Mouse (Mus musculus) embryo, embryonic 9.5 days (tissue): ENCODE measurements around the gene Prm1.
"Not testable (repeated sequence)": the region's sequence is repeated elsewhere in the genome, so short reads cannot be mapped to it uniquely, and the experiment has no call there.

Source experiments
- DNase-seq: peaks from one replicate; pipeline ENCODE4 v3.0.0-alpha.2; 2017; ENCODE audit errors: extremely low spot score

Prm1 gene

DNA sequence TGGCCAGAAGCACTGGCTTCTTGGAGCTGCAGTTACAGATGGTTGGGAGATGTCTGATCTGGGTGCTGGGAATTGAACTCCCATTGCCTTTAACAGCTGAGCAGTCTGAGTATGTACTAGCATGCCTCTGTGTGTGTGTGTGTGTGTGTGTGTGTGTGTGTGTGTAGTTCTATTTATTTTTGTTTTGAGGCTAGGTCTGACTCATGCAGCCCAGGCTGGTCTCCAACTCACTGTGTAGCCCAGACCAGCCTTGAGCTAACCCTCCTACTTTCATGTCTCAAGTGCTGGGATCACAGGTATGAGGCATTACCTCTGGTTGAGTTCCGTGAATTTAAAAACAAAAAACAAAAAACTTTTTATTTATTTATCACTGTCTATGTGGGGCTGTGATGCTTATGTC, 18.9 kb upstream of the Prm1 start:
- DNase-seq = no peak

DNA sequence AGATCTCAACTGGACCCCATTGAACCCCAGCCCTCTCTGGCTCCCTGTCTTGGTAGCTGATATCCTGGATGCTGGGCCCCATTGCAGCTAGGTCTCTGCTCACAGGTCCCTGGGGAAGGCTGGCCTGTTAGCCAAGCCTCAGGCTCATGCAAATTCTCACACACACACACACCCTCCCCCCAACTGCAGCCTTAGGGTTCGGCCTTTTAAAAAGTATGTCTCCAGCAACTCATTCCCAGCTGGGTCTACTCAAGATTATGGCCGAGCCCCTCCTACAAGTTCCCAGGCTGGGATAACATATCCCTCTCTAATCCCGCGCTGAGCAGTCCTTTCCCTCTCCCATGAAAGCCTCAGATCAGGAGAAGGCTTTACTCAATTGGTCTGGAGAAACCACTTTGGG, 15.7 kb upstream of the Prm1 start:
- DNase-seq = no peak

DNA sequence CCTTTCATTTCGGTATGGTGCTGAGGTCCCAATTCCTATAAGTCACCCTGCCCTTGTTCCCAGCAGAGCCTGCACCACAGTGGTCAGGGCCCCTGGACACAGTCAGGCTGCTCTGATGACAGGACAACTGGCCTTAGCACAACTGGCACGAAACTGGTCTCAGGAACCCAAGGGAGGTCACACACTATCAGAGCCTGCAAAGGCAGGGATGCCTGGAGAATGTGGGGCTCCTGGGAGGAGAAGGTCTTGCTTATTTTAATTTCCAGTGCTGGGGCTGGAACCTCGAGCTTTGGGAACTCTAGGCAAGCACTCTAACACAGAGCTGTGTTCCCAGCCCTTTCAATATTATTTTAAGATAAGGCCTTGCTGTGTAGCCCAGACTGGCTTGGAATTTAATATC, 14.3 kb upstream of the Prm1 start:
- no peak for DNase-seq

DNA sequence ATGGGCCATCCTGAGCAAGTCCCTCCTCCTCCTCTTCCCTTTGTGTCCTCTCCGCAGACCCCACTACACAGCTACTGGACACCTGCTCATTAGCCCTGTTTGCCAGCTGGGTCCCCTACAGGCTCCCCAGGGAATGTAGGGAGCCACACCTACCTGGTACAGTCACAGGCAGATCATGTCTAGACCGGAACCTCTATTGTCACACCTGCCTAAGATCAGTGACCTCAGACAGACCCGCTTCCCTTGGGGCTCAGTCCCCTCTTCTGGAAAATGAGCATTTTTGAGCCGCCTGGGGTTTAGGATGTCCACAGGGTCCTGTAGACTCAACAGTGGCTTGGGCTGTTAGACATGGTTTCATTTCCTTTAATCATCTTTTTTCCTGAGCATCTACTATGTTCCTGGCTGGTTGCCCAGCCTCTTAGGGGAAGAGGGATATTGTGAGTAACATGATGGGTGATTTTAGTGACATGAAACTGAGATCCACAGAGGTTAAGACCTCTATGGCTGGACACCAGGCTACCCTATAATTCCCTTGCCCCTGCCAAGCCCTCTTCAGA, 13.0 kb upstream of the Prm1 start:
- no peak for DNase-seq

DNA sequence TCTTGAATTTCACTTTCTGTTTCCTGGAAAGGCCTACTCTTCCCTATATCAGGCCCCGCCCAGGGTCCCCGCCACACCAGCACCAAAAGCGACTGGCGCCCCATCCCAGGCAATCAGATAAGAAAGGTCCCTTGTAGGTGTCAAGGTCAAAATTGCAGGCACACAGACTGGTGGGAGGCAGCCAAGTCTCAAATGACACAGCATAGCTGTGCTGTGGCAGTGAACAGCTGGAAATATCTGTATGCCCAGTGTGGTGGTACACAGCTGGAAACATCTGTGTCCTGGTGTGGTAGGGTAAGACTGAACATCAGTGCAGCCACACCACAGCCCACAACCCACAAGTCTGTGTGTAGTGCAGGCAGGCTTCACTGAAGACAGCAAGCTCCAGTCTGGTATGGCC, 9.2 kb upstream of the Prm1 start:
- DNase-seq = no peak

DNA sequence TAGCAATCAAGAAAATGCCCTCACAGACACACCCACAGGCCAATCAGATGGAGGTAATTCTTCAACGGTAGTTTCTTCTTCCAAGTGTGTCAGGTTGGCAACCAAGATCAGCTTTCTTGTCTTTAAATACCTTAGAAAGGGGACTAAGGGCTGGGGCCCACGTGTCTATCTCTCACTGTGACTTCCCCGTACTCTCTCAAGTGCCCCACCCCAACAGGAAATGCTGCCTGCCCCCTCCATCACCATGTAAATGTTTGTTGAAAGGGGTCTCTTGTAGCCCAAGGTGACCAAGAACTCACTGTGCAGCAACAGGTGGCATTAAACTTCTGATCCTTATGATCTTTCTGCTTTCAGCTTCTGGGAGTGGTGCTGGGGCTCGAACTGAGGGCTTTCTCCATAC, 8.1 kb upstream of the Prm1 start:
- no peak for DNase-seq

DNA sequence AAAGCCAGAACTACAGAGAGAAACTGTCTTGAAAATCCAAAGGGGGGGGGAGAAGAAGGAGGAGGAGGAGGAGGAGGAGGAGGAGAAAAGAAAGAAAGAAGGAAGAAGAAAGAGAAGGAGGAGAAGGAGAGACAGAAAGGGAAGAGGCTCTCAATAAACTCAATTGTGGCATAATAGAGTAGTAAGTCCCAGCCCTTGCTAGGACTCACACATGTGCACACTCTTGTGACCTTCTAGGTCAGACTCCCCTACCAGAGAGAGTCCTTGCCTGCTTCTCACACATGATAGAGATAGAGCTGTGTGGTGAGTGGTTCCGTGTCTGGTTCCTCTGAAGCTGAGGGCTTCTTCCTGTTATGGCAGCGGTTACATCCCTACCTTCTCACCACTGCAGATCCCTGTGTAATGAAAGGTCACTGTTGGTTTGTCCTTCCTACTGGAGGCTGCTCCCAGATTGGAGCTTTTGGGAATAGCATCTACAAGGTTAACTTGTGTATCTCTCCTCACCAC, 7.3 kb upstream of the Prm1 start, which contains the start of gene Gm11172:
Gene Gm11172 (plus strand): TSS at position 51 of the 507 bp plus-strand sequence.
- no peak for DNase-seq

DNA sequence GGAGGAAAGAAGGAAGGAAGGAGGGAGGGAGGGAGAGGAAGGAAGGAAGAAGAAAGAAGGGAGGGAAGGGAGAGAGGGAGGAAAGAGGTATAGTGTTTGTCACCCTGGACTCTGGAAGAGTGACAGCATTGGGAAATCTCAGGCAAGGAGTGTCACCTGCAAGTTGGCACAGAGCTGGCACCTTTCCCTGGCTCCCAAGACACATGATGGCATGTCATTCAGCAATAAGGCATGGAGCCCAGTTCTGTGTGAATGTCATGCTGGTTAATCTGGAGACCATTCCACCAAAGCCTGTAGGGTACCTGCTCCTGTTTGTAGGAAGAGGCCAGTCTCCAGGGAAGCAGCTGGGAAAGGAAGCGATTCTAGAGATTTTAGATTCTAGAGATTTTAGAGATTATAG, 4.7 kb upstream of the Prm1 start:
- no peak for DNase-seq

DNA sequence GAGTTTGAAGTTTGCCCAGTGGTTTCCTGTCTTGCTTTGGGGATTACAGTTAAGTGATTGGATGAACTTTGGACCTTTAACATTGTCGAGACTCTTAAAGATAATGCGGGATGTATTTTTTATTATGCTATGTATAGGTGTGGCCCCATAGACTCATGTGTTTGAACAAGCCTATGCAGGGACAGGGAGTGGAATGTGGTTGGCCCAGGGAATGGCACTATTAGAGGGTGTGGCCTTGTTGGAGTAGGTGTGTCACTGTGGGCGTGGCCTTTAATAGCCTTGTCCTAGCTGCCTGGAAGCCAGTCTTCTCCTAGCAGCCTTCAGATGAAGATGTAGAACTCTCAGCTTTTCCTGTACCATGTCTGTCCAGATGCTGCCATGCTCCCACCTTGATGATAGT, 3.2 kb downstream of the Prm1 start:
- DNase-seq = not testable (repeated sequence)

DNA sequence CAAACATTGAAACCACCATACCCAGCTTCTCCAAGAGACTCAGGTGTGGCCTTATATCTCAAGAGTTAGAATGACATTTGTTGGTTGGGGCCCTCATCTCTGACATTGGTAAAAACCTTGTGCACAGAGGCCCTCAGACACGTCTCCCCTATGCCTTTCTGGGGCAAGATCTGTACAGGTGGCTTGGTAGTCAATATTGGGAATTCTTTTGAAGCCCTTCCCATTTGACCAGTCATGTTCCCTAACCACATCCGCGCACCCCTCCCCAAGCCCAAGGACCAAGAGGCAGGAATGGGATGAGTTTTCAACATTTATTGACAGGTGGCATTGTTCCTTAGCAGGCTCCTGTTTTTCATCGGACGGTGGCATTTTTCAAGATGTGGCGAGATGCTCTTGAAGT, 9.6 kb downstream of the Prm1 start, which contains the start of gene Prm2:
Gene Prm2 (minus strand): TSS at position 101 of the 400 bp plus-strand sequence.
- DNase-seq = no peak

DNA sequence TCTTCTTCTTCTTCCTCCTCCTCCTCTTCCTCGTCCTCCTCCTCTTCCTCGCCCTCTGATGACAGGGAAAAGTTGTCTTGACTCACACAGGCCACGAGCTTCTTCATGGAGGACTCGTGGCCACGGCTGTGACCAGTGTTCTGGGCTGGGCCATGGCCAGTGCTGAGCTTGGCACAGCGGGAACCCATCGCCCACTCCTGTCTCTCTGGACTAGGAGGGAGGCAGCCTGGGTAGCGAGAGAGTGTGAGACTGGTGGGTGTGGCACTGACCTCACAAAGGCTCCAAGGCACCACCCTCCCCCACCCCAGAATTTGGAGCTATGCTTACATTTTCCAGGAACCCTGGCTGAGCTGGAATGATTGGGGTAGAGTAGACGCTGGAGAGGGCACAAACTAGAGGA, 14.9 kb downstream of the Prm1 start, which contains the start of gene Prm3:
Gene Prm3 (minus strand): TSS at position 213 of the 400 bp plus-strand sequence.
- DNase-seq = no peak

DNA sequence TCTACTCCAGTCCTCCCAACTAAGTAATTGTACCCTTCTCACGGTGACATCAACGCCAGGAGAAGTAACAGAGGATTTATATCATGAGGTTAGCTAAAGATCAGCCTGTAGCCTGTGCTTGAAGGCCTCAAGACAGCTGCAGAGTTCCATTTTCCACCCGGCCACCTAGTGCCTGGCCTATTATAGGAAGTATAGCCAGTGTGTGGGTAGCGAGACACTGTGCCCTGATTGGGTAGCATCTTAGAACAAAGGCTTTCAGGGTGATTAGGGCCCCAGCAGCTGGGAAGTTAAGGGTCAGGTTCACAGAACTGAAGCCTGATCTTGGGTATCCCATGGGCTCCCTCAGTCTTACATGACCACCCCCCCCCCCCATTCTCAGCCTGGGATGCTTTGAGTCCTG, 16.8 kb downstream of the Prm1 start:
- no peak for DNase-seq

DNA sequence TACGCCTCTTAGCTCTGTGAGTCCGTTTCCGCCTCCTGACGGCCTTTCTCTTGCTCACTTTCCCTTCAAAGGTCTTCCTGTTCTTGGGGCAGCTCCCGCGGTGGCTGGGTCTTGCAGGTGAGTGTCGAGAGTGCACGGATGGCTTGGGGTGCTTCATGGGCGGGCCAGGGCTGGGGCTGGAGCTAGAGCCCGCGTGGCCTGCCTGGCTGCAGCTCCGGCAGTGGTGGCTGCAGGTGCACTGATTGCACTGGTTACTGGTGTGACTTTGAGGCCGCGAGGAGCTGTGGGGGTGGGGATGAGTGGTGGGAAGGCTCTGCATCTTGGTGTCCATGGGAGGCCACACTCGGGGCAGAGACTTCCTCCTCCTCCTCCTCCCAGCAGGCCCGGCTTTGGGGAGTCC, 17.4 kb downstream of the Prm1 start, which contains the start of gene Tnp2:
Gene Tnp2 (minus strand): TSS at position 390 of the 400 bp plus-strand sequence.
- DNase-seq = no peak

DNA sequence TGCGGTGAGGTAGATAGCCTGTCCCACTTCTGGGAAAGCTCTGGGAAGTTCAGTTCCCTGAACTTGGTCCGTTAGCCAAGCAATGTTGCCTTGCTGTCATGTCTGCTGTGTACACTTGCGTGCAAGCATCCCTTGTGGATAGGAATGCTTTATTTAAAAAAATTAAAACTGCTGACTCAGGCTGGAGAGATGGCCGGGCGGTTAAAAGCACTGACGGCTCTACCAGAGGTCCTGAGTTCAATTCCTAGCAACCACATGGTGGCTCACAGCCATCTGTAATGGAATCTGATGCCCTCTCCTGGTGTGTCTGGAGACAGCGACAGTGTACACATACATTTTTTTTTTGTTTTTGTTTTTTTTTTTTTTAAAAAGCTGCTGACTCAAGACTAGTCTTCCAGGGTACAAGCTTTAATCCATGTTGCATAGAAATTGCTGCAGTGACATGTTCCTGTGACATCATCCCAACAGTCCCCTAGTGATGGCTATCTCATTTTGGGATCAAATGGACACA, 18.0 kb downstream of the Prm1 start:
- DNase-seq = no peak

DNA sequence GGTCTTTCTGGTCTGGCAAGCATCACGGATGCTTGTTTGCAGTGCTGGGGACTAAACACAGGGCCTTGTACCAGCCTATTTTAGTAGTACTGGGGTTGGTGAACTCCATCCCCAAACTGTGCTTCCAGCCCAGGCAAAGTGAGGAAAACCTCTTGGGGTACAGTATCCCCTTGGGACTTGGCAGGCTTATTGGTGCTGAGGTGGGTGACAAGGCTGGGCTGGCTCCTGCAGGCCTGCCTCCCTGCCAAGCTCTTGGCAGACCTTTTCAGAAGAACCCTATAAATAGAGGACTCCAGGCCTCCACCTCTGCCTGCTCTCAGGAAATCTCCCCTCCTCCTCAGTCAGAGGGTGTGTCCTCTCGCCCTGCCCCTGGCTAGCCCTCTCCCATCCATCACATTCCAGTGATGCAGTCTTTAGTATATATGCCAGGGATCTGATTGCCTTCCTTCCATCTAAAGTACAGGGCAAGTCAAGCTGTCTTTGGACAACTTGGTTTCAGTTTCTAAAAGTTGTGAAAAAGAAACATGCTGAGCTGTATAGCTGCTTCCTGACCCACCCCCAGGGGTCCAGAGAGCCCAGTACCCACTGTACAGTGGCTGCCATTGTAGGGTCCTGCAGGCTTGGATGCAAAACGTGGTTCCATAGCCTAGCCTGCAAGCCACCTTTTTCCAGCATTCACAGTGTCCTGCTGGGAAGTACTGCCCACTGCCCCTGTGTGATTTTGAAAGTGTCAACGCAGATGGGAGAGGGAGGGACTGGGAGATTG, 18.7 kb downstream of the Prm1 start:
- no peak for DNase-seq

DNA sequence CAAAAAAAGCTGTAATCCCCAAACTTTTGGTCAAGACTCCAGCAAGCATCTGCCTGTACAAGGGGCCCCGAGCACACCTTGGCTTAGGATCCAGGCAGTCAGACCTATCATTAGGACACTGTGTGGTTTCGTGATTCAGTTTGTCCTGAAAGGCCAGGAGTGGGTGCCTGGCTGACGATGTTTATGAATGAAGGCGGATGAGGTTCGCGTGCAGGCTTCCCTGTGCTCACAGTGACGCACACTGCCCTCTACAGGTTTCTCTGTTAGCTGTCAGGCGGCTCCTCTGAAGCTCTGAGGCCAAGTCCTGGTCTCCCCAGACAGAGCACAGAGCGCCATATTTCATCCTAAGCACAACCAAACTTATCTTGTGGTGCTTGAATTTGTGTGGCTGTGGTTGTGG, 19.4 kb downstream of the Prm1 start:
- DNase-seq = peak; percentile 85

DNA sequence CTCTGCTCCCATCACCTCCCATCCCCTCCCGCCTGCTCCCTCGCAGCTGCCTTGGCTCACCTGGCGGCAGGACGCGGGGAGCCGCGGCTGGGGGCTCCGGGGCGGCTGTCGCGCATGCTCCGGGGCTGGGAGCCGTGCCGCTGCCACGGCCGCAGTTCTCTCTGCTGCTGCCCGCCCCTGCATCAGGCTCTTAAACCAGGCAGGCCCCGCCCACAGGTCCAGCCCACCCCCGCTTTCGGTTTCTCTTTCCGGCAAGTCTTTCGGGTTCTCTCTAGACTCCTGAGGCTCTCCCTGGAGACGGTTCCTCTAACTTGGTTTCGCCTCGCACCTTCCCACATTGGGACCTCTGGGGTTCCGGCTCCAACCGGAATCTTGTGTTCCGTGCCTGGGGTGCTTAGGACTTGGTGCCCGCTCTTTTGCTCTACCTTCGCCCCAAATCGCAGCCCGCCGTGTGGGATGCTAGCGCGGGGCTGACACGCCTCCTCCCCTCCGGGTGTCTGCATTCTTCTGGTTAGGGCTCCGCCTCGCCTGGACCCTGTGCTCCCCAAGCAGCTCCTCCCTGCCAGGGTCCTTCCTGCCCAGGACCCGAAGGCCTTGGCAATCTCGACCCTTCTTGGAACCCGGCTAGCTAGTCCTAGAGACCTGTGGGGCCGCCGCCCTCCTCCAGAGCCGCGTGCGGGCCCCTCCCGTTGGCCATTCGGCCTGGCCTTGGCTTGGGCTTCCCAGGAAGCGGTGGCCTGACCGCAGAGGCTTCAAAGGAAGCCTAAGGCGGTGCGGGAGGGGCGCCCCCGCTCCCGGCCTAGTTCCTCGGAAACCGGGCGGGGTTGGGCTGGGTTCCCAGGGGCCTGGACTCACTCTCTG, 20.0 kb downstream of the Prm1 start, which contains the start of gene Socs1:
Gene Socs1 (minus strand): TSS at position 166 of the 861 bp plus-strand sequence.
- peak; percentile 93 for DNase-seq

DNA sequence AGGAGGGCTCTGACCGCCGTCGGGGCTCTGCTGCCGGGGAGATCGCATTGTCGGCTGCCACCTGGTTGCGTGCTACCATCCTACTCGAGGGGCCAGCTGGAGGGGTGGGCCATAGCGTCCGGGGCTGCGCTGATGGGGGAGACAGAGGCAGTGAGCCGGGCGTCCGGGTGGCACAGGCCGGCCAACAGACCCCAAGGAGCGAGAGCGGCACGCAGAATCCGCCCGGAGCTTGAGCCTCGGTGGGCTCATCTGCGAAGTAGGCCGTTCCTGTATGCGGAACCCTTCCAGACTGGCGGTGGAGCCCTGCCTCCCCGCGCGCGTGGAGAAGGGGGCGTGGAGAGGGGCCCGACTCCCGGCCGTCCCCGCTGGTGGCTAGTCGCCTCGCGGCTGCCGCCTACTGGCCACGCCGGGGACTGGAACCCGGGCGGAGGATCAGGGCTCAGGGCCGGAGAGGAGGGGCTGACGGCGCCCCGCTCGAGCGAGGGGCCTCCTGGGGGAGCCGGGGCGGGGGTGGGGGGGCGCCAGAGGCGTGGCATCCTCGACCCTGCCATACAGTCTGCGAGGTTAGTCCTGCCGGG, 20.8 kb downstream of the Prm1 start:
- DNase-seq = peak; percentile 97

DNA sequence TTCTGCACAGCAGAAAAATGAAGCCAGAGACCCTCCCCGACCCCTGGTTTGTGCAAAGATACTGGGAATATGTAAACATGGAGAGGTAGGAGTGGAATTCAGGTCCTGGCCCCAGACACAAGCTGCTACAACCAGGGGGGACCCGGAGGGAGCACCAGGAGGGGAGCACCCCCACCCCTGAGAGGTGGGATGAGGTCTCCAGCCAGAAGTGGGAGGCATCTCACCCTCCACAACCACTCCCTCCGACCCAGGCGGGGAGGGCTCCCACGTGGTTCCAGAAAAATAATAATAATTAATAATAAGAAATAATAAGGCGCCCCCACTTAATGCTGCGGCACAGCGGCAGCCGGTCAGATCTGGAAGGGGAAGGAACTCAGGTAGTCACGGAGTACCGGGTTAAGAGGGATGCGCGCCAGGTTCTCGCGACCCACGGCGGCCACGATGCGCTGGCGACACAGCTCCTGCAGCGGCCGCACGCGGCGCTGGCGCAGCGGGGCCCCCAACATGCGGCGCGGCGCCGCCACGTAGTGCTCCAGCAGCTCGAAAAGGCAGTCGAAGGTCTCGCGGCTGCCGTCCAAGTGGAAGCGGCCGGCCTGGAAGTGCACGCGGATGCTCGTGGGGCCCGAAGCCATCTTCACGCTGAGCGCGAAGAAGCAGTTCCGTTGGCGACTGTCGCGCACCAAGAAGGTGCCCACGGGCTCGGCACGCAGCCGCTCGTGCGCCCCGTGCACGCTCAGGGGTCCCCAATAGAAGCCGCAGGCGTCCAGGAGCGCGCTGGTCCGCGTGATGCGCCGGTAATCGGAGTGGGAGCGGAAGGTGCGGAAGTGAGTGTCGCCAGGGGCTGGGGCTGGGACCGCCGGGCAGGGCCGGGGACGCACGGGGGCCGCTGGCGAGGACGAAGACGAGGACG, 21.5 kb downstream of the Prm1 start:
- no peak for DNase-seq

DNA sequence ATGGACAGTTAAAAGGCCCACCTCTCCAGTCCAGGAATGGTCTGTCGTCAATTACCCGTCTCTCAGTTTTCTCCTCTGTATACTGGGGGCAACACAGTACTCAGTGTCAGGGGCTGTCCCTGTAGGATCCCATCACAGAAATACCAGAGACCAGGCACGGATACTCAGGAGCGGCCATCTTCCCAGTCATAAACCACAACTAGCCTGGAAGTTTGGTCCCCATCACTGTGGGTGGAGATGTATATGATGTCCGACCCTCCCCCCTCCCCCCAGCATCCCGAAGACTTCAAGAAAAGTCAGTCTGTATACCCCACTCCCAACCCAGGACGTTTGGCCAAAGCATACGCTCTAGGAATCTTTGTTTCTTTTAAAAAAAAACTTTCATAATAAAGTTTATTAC, 22.2 kb downstream of the Prm1 start:
- no peak for DNase-seq

DNA sequence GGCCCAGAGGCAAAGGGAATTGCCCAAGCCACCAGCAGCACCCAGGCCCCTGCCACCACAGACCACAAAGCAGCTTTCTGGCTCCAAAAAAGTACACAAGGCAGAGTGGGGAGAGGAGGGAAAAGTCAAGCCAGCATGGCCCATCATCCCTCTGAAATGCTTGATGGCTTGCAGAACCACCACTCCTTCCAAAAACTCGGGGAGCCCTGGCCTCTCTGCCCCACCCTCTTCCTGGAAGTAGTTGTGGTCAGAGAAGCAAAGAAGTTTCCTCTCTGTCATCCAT, 22.5 kb downstream of the Prm1 start:
- no peak for DNase-seq
